Mouse (Mus musculus): ENCODE measurements around the gene Ppp1r9a. TPM values are rescaled to one million over a fixed set of nuclear protein-coding genes. Genes with fewer than 3 reads are reported as not detected.

Ppp1r9a gene
- polyA plus RNA-seq, 1 experiment: 0.04 TPM

DNA sequence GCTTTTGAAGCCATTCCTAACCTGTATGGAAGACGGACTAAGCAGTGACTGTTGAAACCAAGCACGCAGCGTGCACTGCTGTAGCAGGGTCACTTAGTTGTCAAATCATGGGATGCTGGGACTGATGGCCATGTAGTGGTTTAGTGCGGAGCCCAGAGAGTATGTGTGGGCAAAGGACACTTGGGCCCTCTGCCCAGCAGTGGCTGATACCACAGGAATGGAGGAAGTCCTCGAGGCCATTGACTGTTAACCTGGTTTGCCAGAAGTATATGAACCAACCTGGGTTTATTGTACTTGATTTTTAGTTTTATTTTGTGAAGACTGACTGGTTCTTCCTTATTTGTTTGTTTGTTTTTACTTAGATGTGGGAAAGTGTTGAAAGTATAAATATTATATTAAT, 84.4 kb downstream of the Ppp1r9a start:
- no peaks in the 10 kb centered on the region for H3K36me3 ChIP-seq (ENCODE audit: control insufficient read depth, insufficient read depth)
- no peak overlapping the region for H3K4me3 ChIP-seq (ENCODE audit: insufficient read depth, poor library complexity, severe bottlenecking)
- TF ChIP-seq USF1 (IDR thresholded peaks at IDR 0.05; ENCODE audit: low read depth) (no peak), MAX (IDR thresholded peaks at IDR 0.05) (no peak), CTCF (IDR thresholded peaks at IDR 0.05; ENCODE audit: control insufficient read depth, insufficient read depth, insufficient read length) (no peak), MYOD1 (IDR thresholded peaks at IDR 0.05; ENCODE audit: control insufficient read depth, insufficient read length, low read depth) (no peak), MYOG (IDR thresholded peaks at IDR 0.05; ENCODE audit: control insufficient read depth, extremely low read depth, insufficient read length) (no peak), FOSL1 (IDR thresholded peaks at IDR 0.05; ENCODE audit: insufficient read depth, low read length, poor library complexity, severe bottlenecking) (no peak), CEBPB (IDR thresholded peaks at IDR 0.05; ENCODE audit: low read depth) (no peak)
- H3ac ChIP-seq (ENCODE audit: control insufficient read depth, insufficient read length, low read depth): no peak overlapping the region
- H3K79me2 ChIP-seq (ENCODE audit: control insufficient read depth, insufficient read depth): no peaks in the 10 kb centered on the region
- no peaks in the 10 kb centered on the region for H3K27me3 ChIP-seq (ENCODE audit: control insufficient read depth, insufficient read depth, insufficient read length)
- no peaks in the 10 kb centered on the region for H3K79me3 ChIP-seq (ENCODE audit: low read depth)

DNA sequence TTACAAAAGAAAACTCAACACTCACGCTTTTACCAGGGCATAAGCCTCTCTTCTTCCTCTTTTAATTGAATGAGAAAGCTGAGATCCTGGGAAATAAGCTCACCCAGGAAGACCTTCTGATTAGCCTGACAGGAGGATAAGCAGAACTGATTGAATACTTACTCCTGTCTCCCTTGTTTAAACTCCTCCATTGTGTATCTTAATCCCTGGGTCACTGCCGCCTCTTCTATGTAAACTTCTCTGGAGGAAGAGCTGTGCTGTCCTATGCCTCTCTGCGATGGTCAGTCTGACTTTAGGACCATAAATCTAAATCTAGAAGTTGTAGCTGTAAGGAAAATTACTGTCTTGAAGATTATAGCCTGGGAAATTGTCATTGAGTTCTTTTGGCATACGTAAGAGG, 86.0 kb downstream of the Ppp1r9a start:
- TF ChIP-seq CTCF (IDR thresholded peaks at IDR 0.05; ENCODE audit: control insufficient read depth, insufficient read depth, insufficient read length): no peak
- TF ChIP-seq MYOG (IDR thresholded peaks at IDR 0.05; ENCODE audit: control insufficient read depth, extremely low read depth, insufficient read length): no peak
- no peak for TF ChIP-seq MYOD1 (IDR thresholded peaks at IDR 0.05; ENCODE audit: control insufficient read depth, insufficient read length, low read depth)
- TF ChIP-seq MAX (IDR thresholded peaks at IDR 0.05): no peak
- no peak for TF ChIP-seq FOSL1 (IDR thresholded peaks at IDR 0.05; ENCODE audit: insufficient read depth, low read length, poor library complexity, severe bottlenecking)
- no peak for TF ChIP-seq CEBPB (IDR thresholded peaks at IDR 0.05; ENCODE audit: low read depth)
- TF ChIP-seq USF1 (IDR thresholded peaks at IDR 0.05; ENCODE audit: low read depth): no peak
- Histone ChIP-seq H3ac (ENCODE audit: control insufficient read depth, insufficient read length, low read depth) (no peak overlapping the region), H3K79me3 (ENCODE audit: low read depth) (no peaks in the 10 kb centered on the region), H3K36me3 (ENCODE audit: control insufficient read depth, insufficient read depth) (no peaks in the 10 kb centered on the region), H3K79me2 (ENCODE audit: control insufficient read depth, insufficient read depth) (no peaks in the 10 kb centered on the region), H3K4me3 (ENCODE audit: insufficient read depth, poor library complexity, severe bottlenecking) (no peak overlapping the region), H3K27me3 (ENCODE audit: control insufficient read depth, insufficient read depth, insufficient read length) (no peaks in the 10 kb centered on the region)

DNA sequence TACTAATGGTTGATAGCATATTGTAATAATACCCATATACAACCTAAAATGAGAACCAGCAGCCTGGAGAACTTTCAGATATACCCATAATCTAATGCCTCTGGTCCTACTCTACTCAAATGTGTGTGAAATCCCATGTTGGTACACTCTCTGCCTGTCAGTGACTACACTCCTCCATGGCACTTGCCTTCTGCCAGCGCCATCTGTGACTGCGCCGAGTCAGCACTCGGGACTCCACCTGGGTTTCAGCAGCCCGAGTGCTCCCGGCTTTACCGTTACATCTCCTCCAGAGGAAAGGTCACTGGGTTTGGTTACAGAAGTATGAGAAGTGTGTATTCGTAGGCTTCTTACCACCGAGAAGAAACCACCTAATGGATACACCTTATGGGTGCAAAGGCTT, 89.6 kb downstream of the Ppp1r9a start:
- H3K4me3 ChIP-seq (ENCODE audit: insufficient read depth, poor library complexity, severe bottlenecking): no peak overlapping the region
- TF ChIP-seq CTCF (IDR thresholded peaks at IDR 0.05; ENCODE audit: control insufficient read depth, insufficient read depth, insufficient read length): no peak
- TF ChIP-seq MAX (IDR thresholded peaks at IDR 0.05): no peak
- no peaks in the 10 kb centered on the region for H3K79me3 ChIP-seq (ENCODE audit: low read depth)
- H3K79me2 ChIP-seq (ENCODE audit: control insufficient read depth, insufficient read depth): no peaks in the 10 kb centered on the region
- no peak overlapping the region for H3ac ChIP-seq (ENCODE audit: control insufficient read depth, insufficient read length, low read depth)
- no peaks in the 10 kb centered on the region for H3K36me3 ChIP-seq (ENCODE audit: control insufficient read depth, insufficient read depth)
- H3K27me3 ChIP-seq (ENCODE audit: control insufficient read depth, insufficient read depth, insufficient read length): no peaks in the 10 kb centered on the region

DNA sequence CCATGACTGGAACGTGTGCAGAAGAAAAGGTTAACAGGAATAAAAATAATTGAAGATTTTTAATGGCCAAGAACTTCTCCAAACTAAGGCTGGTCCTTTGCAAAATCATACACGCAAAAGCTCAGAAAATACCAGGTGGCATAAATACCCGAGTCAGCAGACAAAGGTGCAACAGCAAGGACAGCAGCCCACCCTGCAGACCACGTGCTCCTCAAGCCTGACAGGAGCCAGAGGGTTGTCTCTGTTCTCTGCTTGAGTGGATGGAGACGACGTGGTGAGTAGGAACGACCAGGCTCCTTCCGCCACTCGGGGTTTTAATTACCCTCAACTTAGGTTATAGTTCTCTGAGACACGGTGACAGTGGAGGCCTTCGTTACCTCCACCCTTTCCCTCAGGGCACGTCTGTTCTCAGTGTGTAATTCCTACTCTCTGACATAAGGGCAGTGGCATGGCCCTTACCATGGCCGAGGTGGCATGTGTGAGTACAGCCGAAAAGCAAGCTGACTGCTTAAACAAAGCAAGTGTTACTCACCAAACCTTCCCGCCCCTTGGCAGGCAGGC, 91.0 kb downstream of the Ppp1r9a start:
- H3K79me2 ChIP-seq (ENCODE audit: control insufficient read depth, insufficient read depth): no peaks in the 10 kb centered on the region
- TF ChIP-seq CTCF (IDR thresholded peaks at IDR 0.05; ENCODE audit: control insufficient read depth, insufficient read depth, insufficient read length) (no peak), MYOD1 (IDR thresholded peaks at IDR 0.05; ENCODE audit: control insufficient read depth, insufficient read length, low read depth) (no peak), CEBPB (IDR thresholded peaks at IDR 0.05; ENCODE audit: low read depth) (no peak), MAX (IDR thresholded peaks at IDR 0.05) (no peak), MYOG (IDR thresholded peaks at IDR 0.05; ENCODE audit: control insufficient read depth, extremely low read depth, insufficient read length) (no peak), USF1 (IDR thresholded peaks at IDR 0.05; ENCODE audit: low read depth) (no peak), FOSL1 (IDR thresholded peaks at IDR 0.05; ENCODE audit: insufficient read depth, low read length, poor library complexity, severe bottlenecking) (no peak)
- no peaks in the 10 kb centered on the region for H3K36me3 ChIP-seq (ENCODE audit: control insufficient read depth, insufficient read depth)
- H3K27me3 ChIP-seq (ENCODE audit: control insufficient read depth, insufficient read depth, insufficient read length): no peaks in the 10 kb centered on the region
- H3ac ChIP-seq (ENCODE audit: control insufficient read depth, insufficient read length, low read depth): no peak overlapping the region
- no peaks in the 10 kb centered on the region for H3K79me3 ChIP-seq (ENCODE audit: low read depth)
- H3K4me3 ChIP-seq (ENCODE audit: insufficient read depth, poor library complexity, severe bottlenecking): no peak overlapping the region

DNA sequence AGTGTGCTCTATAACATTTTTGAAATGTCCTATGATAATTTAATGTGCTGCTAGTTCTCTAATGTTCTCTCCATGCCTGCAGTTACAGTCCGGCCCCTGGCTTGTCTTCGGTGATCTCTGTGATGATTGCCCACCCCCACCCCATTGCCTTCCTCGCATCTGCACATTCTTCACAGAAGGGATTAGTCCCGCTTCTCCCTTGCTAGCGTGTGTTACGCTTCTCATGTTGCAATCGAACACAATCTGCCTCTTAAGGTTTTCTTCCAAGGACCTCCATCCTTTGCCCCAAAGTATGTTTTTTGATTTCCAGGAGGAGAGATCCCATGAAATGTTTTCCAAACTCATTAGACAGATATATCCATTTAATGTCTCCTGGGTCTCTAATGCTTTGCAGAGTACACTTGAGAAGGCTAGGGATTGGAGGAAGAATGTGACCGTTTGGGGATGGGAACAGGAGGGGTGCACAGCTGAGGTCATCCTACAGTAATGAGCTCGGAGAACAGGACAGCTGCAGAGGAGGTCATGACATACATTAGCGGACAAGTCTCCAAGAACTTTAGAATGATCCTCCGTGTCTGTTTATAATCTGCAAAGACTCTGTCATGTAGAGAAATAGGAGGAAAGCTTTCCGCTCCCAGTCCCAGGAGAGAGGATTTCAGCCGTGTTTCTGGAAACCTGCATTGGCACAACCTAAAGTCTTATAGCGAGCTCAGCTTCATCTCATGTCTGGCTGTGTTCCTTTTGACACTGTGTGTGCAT, 91.6 kb downstream of the Ppp1r9a start:
- H3K27me3 ChIP-seq (ENCODE audit: control insufficient read depth, insufficient read depth, insufficient read length): no peaks in the 10 kb centered on the region
- H3K4me3 ChIP-seq (ENCODE audit: insufficient read depth, poor library complexity, severe bottlenecking): no peak overlapping the region
- TF ChIP-seq USF1 (IDR thresholded peaks at IDR 0.05; ENCODE audit: low read depth) (no peak), MAX (IDR thresholded peaks at IDR 0.05) (no peak), MYOD1 (IDR thresholded peaks at IDR 0.05; ENCODE audit: control insufficient read depth, insufficient read length, low read depth) (no peak), MYOG (IDR thresholded peaks at IDR 0.05; ENCODE audit: control insufficient read depth, extremely low read depth, insufficient read length) (no peak), CEBPB (IDR thresholded peaks at IDR 0.05; ENCODE audit: low read depth) (no peak), FOSL1 (IDR thresholded peaks at IDR 0.05; ENCODE audit: insufficient read depth, low read length, poor library complexity, severe bottlenecking) (no peak), CTCF (IDR thresholded peaks at IDR 0.05; ENCODE audit: control insufficient read depth, insufficient read depth, insufficient read length) (no peak)
- H3K36me3 ChIP-seq (ENCODE audit: control insufficient read depth, insufficient read depth): no peaks in the 10 kb centered on the region
- no peaks in the 10 kb centered on the region for H3K79me2 ChIP-seq (ENCODE audit: control insufficient read depth, insufficient read depth)
- H3ac ChIP-seq (ENCODE audit: control insufficient read depth, insufficient read length, low read depth): no peak overlapping the region
- no peaks in the 10 kb centered on the region for H3K79me3 ChIP-seq (ENCODE audit: low read depth)
